Mouse (Mus musculus) heart, adult 2 months (tissue): ENCODE data around the gene Runx3. TPM values are rescaled to one million over a fixed set of nuclear protein-coding genes. Genes with fewer than 3 reads are reported as not detected.

Experiments
- DNase-seq, 2 experiments: peaks; one replicate each; pipeline ENCODE4 v3.0.0; 2021
- H3K27ac ChIP-seq: fragments of 200-600 bp; 2 replicates; pipeline ENCODE4 v1.8.1; 2022
- H3K27me3 ChIP-seq: fragments of 200-500 bp; 2 replicates; pipeline ENCODE4 v1.6.1; 2012; ENCODE audit warnings: mild to moderate bottlenecking, low read length, inconsistent platforms, mixed read lengths; ENCODE audit not compliant: control insufficient read depth, insufficient read depth
- H3K36me3 ChIP-seq: fragments of 200-500 bp; 2 replicates; pipeline ENCODE4 v1.6.1; 2012; ENCODE audit warnings: low read length, inconsistent platforms; ENCODE audit not compliant: control insufficient read depth, insufficient read depth
- H3K4me1 ChIP-seq: fragments of 200-500 bp; 2 replicates; pipeline ENCODE4 v1.6.1; 2011; ENCODE audit warnings: low read length; ENCODE audit not compliant: control insufficient read depth, insufficient read depth
- H3K4me3 ChIP-seq: fragments of 200-600 bp; 2 replicates; pipeline ENCODE4 v1.8.1; 2022
- H3K79me2 ChIP-seq: fragments of 200-500 bp; replicated peaks from 2 replicates; pipeline ENCODE4 v1.6.1; 2012; ENCODE audit warnings: mild to moderate bottlenecking, inconsistent platforms, low read length, moderate library complexity, mixed read lengths; ENCODE audit not compliant: control insufficient read depth, insufficient read depth
- H3K9ac ChIP-seq: fragments of 200-500 bp; 2 replicates; pipeline ENCODE4 v1.6.1; 2012; ENCODE audit warnings: low read depth, mild to moderate bottlenecking, control low read depth, inconsistent platforms, low read length, mixed read lengths
- CTCF ChIP-seq: fragments of 200-600 bp; IDR thresholded peaks from 2 replicates; pipeline ENCODE4 v1.8.1; 2022; ENCODE audit warnings: antibody characterized with exemption, mild to moderate bottlenecking, moderate library complexity
- EP300 ChIP-seq: fragments of 200-500 bp; IDR thresholded peaks from 2 replicates; pipeline ENCODE4 v1.6.1; 2011; ENCODE audit warnings: low read depth, low read length, control low read depth; ENCODE audit not compliant: insufficient read depth
- POLR2A ChIP-seq: fragments of 200-500 bp; IDR thresholded peaks from 2 replicates; pipeline ENCODE4 v1.6.1; 2011; ENCODE audit warnings: mild to moderate bottlenecking, low read depth, low read length, control low read depth; ENCODE audit not compliant: insufficient read depth
- WGBS: fragments of 180-500 bp; shearing (Covaris S2); methylation state at CpG from one replicate; pipeline ENCODE4 v1.1.7; 2018; 5-methylcytosine and 5-hydroxymethylcytosine counted together
- intact Hi-C: fragments of 180-260 bp; cut with DNase I; formaldehyde crosslinking; loops from one replicate; pipeline ENCODE4 v1.15.1; 2025
- long read RNA-seq: library from polyadenylated mRNA; stranded (forward); transcript quantifications from one replicate; pipeline ENCODE4 v2.0.0, GENCODE M21; 2021
- polyA plus RNA-seq: library from polyadenylated mRNA; depleted of rRNA; stranded (reverse); fragments of >200 nt; gene quantifications from 2 replicates; pipeline ENCODE4 v1.2.3, GENCODE M21; 2012; rRNA removed
- total RNA-seq, 2 experiments: library from RNA; stranded (reverse); gene quantifications; 2 replicates each; pipeline ENCODE4 v1.2.3; 2021

The Runx3 gene
- total RNA-seq (1 to 10 TPM in 1 of 2 experiments, under 1 TPM in 1; 0.97 to 1.2 TPM), polyA plus RNA-seq (0.15 and 0.39 TPM in 2 replicates)
- long read RNA-seq, partial matches to known transcripts, result 0 of 1 reads
- long read RNA-seq, other reads (novel, unspliced or antisense), result 0 of 1 reads

- Histone ChIP-seq H3K9ac (no peak within 1 kb of the TSS), H3K4me1 (no peaks in the 10 kb centered on the region), H3K79me2 (no peaks in the 10 kb centered on the region), H3K36me3 (no peaks in the 10 kb centered on the region), H3K27me3 (no peaks in the 10 kb centered on the region), H3K27ac (no peak within 1 kb of the TSS), H3K4me3 (no peak within 1 kb of the TSS)
- TF ChIP-seq CTCF (no peak), POLR2A (no peak), EP300 (no peak)
- 80% methylated on average over 18 of the region's 18 CpGs for WGBS
- peak in 1 of 2 experiments; percentile 27 for DNase-seq
- intact Hi-C loops, result no loop called here
These were observed at the start of gene Runx3 for GRCm38 (mm10) chr4:135120342-135121100. Gene Runx3 (plus strand): TSS chr4:135120652.

- H3K27me3 ChIP-seq, result no peaks in the 10 kb centered on the region
- no peak overlapping the region for H3K4me3 ChIP-seq
- H3K4me1 ChIP-seq, result no peaks in the 10 kb centered on the region
- TF ChIP-seq POLR2A (no peak), EP300 (no peak), CTCF (no peak)
- intact Hi-C loops, result no loop called here
- no peaks in the 10 kb centered on the region for H3K79me2 ChIP-seq
- 76% methylated on average over 6 of the region's 6 CpGs for WGBS
- H3K27ac ChIP-seq, result no peak overlapping the region
- no peak overlapping the region for H3K9ac ChIP-seq
- no peaks in the 10 kb centered on the region for H3K36me3 ChIP-seq
- no peak for DNase-seq
These were observed 47.8 kb upstream of the Runx3 start for GRCm38 (mm10) chr4:135072671-135073070.

GRCm38 (mm10) chr4:135073523-135073922 lies 46.9 kb upstream of the Runx3 start:
- no peak for TF ChIP-seq CTCF
- H3K4me3 ChIP-seq, result no peak overlapping the region
- H3K27ac ChIP-seq, result no peak overlapping the region
- no peaks in the 10 kb centered on the region for H3K27me3 ChIP-seq
- no peak overlapping the region for H3K9ac ChIP-seq
- H3K4me1 ChIP-seq, result no peaks in the 10 kb centered on the region
- no peaks in the 10 kb centered on the region for H3K36me3 ChIP-seq
- WGBS, result 60% methylated on average over 10 of the region's 10 CpGs
- DNase-seq, result no peak
- intact Hi-C loops, result no loop called here
- H3K79me2 ChIP-seq, result no peaks in the 10 kb centered on the region

- TF ChIP-seq POLR2A (no peak), CTCF (no peak), EP300 (no peak)
- Histone ChIP-seq H3K4me3 (no peak overlapping the region), H3K27me3 (no peaks in the 10 kb centered on the region), H3K27ac (no peak overlapping the region), H3K36me3 (no peaks in the 10 kb centered on the region), H3K79me2 (no peaks in the 10 kb centered on the region), H3K9ac (no peak overlapping the region), H3K4me1 (no peaks in the 10 kb centered on the region)
- WGBS, result 60% methylated on average over 4 of the region's 4 CpGs
- DNase-seq, result no peak
- intact Hi-C loops, result no loop called here
These were observed 45.8 kb upstream of the Runx3 start for GRCm38 (mm10) chr4:135074646-135075045.

GRCm38 (mm10) chr4:135075360-135075759 lies 45.1 kb upstream of the Runx3 start:
- 78% methylated on average over 6 of the region's 6 CpGs for WGBS
- Histone ChIP-seq H3K36me3 (no peaks in the 10 kb centered on the region), H3K4me1 (no peaks in the 10 kb centered on the region), H3K27me3 (no peaks in the 10 kb centered on the region), H3K4me3 (no peak overlapping the region), H3K9ac (no peak overlapping the region), H3K27ac (no peak overlapping the region), H3K79me2 (no peaks in the 10 kb centered on the region)
- intact Hi-C loops, result no loop called here
- TF ChIP-seq POLR2A (no peak), CTCF (no peak), EP300 (no peak)
- DNase-seq, result no peak

GRCm38 (mm10) chr4:135076611-135077010 lies 43.8 kb upstream of the Runx3 start:
- Histone ChIP-seq H3K9ac (no peak overlapping the region), H3K36me3 (no peaks in the 10 kb centered on the region), H3K4me1 (no peaks in the 10 kb centered on the region), H3K27me3 (no peaks in the 10 kb centered on the region), H3K79me2 (no peaks in the 10 kb centered on the region), H3K4me3 (no peak overlapping the region), H3K27ac (no peak overlapping the region)
- WGBS, result 84% methylated on average over 5 of the region's 5 CpGs
- TF ChIP-seq POLR2A (no peak), EP300 (no peak), CTCF (no peak)
- no peak for DNase-seq
- intact Hi-C loops, result no loop called here
